Mouse (Mus musculus): ENCODE results near the gene B4gat1. TPM values are rescaled to one million over a fixed set of nuclear protein-coding genes. Genes with fewer than 3 reads are reported as not detected.

B4gat1 gene
- total RNA-seq, 4 experiments from 2014 or later, result 107 to 119 (median 111) TPM

DNA sequence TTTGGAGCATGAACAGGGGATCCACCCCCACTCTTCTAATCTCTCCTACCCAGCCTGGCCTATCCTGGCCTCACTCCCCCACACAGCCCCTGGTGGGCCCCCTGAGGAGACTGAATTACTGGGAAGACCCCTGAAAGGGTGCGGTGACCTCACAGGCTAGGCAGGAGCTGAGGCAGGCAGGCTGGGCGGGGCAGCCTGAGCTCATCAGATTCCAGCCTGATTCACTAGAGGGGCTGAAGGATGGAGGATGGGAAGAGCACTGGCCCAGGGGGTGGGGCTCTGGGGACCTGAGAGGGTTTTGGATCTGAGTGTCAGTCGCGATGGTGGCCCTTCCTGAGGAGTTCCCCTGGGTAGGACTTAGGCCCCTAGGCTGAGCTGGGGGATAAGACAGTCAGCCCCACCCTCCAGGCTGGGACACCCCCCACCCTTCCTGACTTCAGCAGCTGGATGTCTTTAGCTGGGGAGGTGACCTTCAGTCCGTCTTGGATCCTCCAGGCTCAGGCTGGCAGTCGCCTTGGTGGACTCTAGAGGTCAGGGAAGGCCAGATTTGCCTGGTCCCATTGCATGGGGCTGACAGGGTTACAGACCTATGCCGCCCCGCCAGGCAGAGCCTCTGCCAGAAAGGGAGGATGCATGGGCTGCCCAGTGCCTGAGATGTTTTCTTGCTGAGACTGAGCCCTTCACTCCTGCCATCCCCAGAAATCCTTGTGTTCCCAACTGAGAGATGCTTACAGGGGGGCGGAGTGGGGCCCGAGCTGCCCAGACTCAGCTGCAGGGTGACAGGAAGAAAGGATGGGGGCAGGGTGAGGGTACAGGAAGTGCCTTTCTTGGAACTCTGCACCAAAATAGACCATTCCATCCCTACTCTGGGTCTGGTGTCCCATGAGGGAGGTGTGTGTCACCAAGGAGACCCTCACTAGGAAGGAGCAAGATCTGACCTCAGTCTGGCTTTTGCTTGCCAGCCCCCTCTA, 20.5 kb downstream of the B4gat1 start:
- DNase-seq (ENCODE audit: low spot score in 2 of 2), result no peak

DNA sequence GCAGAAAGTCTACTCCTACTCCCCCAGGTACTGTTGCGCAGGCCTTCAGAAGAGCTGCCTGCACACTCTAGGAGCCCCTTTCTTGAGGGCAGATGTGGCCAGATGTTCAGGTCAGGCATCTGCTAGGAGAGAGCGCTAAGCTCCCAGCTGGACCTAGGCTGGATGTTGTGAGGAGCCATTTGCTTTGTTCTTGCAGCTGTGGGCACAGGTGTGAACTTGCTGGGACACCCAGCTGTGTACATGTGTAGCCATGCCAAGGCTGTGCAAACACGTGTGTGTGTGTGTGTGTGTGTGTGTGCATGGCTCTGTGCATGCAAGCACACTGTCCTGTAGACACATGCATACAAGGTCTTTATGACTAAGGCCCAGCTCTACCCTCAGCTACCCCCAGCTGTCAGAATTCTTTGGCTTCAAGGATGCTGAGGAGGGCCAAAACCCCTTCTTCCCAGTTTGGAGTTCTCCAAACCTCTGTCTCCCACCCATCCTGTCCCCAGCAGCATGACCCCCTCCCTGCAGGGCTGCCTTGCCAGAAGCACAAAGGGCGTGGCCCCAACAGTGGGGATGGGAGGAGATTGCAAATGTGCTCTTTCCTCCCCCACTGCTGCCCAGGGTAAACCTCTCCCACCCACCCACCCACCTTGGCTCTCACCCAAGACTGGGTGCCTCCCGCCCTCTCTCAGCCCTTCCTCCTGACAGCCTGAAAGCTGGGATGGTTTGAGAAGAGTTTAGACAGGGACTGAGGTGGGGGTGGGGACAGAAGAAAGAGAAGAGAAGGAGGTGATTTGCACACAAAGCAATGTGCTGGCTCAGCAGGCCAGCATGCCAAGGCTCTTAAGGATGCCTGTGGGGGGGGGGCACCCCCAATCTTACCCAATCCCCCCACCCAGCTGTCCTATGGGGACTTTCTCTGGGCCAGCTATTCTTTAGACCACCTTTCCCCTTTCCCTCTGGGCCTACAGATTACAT, 22.0 kb downstream of the B4gat1 start:
- no peak for DNase-seq (ENCODE audit: low spot score in 2 of 2)

DNA sequence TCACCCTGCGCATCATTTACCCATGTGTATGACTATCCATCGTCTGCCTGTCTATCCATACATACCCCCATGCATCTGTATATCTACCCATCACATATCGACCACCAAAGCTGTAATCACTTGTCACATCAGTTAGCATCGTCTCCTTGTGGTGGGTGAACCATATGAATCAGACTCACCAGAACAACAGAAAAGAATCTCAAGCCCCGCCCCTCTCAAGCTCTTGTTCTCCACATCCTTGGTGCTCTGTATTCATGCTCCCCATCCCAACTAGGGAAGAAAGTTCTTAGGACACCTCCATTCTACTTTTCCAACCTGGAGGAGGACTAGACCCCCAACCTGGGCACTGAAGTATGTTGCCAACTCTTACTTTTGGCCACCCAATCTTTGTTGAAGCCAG, 23.4 kb downstream of the B4gat1 start:
- DNase-seq (ENCODE audit: low spot score in 2 of 2), result no peak

GRCm38 (mm10) chr19:5062446-5062845, 23.8 kb downstream of the B4gat1 start:
- no peak for DNase-seq (ENCODE audit: low spot score in 2 of 2)

DNA sequence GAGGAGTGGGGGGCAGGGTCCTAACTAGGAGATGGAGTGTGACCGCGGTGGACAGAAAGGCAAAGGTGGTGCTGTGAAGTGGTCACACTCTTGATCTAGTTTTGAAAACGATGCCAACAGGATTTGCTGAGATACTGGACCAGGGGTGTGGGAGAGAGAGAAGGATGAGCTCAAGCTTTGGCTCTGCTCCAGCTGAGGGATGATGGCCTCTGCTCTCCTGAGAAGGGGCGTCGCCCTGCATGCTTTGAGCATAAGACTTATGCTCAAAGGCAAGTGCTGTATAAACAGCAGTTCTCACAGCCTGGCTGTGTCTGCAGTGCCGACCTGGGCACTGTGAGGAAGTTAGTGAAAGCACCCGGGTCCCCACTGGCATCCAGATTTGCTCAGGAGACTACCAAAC, 26.5 kb downstream of the B4gat1 start:
- DNase-seq (ENCODE audit: low spot score in 2 of 2), result no peak

- DNase-seq (ENCODE audit: low spot score in 2 of 2), result no peak
Measured at GRCm38 (mm10) chr19:5067040-5067799, 28.6 kb downstream of the B4gat1 start.

DNA sequence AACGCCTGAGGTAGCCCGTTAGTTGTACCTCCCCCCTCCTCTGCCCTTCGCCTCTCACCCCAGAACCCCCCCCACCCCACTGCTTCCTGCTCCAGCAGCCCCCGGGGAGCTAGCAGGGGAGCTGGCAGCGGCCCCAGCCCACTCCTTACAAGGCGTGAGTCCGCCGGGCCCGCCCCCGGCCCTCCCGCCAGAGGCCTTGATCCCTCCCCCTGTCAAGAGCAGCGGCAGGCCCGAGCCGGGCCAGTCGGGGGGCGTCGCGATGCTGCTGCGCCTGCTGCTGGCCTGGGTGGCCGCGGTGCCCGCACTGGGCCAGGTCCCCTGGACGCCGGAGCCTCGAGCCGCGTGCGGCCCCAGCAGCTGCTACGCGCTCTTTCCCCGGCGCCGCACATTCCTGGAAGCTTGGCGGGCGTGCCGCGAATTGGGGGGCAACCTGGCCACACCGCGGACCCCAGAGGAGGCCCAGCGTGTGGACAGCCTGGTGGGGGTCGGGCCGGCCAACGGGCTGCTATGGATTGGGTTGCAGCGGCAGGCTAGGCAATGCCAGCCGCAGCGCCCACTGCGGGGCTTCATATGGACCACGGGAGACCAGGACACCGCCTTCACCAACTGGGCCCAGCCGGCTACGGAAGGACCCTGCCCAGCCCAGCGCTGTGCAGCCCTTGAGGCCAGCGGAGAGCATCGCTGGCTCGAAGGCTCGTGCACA, 29.4 kb downstream of the B4gat1 start, which contains the start of gene Cd248:
Gene Cd248, plus strand, starts transcription at position 212 of the 703 bp plus-strand sequence.
- peak in 1 of 2 experiments; percentile 11 for DNase-seq (ENCODE audit: low spot score in 2 of 2)

DNA sequence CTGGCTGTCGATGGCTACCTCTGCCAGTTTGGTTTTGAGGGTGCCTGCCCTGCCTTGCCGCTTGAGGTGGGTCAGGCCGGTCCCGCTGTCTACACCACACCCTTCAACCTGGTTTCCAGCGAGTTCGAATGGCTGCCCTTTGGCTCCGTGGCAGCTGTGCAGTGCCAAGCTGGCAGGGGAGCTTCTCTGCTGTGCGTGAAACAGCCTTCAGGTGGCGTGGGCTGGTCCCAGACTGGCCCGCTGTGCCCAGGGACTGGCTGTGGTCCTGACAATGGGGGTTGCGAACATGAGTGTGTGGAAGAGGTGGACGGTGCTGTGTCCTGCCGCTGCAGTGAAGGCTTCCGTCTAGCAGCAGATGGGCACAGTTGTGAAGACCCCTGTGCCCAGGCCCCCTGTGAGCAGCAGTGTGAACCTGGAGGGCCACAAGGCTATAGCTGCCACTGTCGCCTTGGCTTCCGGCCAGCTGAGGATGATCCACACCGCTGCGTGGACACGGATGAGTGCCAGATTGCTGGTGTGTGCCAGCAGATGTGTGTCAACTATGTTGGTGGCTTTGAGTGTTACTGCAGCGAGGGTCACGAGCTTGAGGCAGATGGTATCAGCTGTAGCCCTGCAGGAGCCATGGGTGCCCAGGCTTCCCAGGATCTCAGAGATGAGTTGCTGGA, 30.1 kb downstream of the B4gat1 start:
- DNase-seq (ENCODE audit: low spot score in 2 of 2), result no peak

- no peak for DNase-seq (ENCODE audit: low spot score in 2 of 2)
Measured at GRCm38 (mm10) chr19:5069486-5069885, 30.9 kb downstream of the B4gat1 start.

- no peak for DNase-seq (ENCODE audit: low spot score in 2 of 2)
Measured at GRCm38 (mm10) chr19:5069978-5070377, 31.4 kb downstream of the B4gat1 start.

DNA sequence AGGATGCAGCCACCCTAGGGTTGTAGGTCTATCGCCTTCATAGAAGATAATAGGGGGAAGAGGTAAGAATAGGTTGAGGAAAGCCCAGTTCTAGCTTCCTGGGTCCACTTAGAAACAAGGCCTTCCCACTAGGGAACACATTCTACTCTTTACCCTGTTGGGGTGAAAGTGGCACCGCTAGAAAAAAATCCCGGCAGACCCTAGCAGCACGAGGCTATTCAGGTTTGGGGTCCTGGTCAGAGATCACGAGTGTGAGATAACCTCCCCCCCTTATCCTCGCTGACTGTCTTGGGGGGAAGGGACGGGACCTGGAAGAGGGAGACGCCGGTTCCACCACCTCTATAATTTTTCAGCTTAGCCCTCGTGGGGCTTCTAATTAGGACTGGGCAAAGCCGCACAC, 32.5 kb downstream of the B4gat1 start:
- no peak for DNase-seq (ENCODE audit: low spot score in 2 of 2)

DNA sequence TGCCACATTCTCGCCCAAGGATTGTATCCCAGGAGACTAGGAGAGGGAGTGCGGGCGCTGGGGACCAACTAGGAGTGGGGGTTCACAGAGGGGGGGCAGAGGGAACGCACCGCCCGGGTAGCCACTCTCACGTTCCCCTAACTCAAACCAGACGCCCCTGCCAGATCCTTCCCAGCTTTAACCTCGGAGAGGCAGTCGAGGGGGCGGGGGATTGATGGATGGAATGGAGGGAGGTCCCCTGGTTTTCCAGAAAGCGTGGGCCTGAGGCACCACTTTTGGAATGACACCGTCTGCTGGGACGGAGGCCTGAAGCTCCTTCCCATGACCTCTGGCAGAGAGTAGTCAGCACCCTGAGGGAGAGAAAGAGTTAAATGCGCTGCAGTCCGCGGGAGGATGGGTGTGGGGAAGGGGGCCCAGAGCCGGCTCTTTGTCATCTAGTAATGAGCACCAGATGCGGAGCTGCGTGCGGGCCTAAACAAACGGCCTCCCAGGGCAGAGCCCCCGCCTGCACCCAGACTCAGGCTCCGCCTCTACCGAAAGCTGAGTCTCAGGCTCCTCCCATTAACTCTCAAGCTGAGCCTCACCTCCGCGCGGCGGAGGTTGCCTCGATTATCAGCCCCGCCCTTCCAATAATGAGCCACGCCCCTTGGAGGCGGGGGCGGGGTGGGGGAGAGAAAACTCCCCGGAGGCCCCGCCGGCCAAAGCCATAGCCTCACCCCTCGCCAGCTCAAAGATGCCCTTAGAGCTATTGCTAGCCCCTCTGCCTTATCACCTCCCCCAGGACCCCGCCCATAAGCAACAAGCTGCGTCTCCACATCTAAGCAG, 33.1 kb downstream of the B4gat1 start:
- no peak for DNase-seq (ENCODE audit: low spot score in 2 of 2)

DNA sequence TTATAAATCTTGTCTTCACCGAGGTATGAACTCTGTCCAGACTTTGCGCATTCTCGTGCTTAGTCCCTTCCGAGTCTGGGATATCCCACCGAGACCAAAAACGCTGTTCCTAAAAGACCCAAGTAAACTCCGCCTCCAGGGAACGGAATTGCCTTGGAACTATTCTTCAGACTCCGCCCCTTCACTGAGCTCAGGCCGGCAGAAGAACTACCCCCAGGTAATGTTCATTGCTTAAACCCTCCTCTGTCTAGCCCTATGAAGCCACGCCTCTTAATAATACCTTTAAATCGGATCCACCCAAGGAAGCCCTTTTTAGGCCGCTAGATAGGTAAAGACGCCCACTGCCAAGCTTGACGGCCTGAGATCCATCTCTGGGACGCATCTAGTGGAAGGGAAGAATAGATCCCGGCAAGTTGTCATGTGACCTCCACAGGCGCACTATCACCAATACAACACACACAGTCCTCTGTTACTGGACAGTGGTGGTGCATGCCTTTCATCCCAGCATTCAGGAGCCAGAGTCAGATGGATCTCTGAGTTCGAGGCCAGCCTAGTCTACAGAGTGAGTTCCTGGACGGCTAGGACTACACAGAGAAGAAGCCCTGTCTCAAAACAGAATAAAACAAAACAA, 33.9 kb downstream of the B4gat1 start:
- no peak for DNase-seq (ENCODE audit: low spot score in 2 of 2)

GRCm38 (mm10) chr19:5073028-5073427, 34.4 kb downstream of the B4gat1 start:
- DNase-seq (ENCODE audit: low spot score in 2 of 2), result no peak

GRCm38 (mm10) chr19:5073518-5073917, 34.9 kb downstream of the B4gat1 start:
- DNase-seq (ENCODE audit: low spot score in 2 of 2), result no peak

GRCm38 (mm10) chr19:5079279-5079678, 40.7 kb downstream of the B4gat1 start:
- no peak for DNase-seq (ENCODE audit: low spot score in 2 of 2)

- DNase-seq (ENCODE audit: low spot score in 2 of 2), result no peak
Measured at GRCm38 (mm10) chr19:5082005-5082404, 43.4 kb downstream of the B4gat1 start.

- no peak for DNase-seq (ENCODE audit: low spot score in 2 of 2)
Measured at GRCm38 (mm10) chr19:5082596-5082995, 44.0 kb downstream of the B4gat1 start.
